Mouse (Mus musculus) kidney, postnatal 0 days (tissue): Measurements from ENCODE around the gene Mgl2. TPM values are rescaled to one million over a fixed set of nuclear protein-coding genes. Genes with fewer than 3 reads are reported as not detected.

Experiments
- ATAC-seq: fragments of 200-750 bp; cut with Nextera tagmentation; replicated peaks from 2 replicates; pipeline ENCODE4 v1.8.0; 2017; ENCODE audit warnings: low read depth, moderate number of reproducible peaks, moderate TSS enrichment, moderate library complexity; ENCODE audit not compliant: low FRiP score
- DNase-seq: peaks from one replicate; pipeline ENCODE4 v3.0.0-alpha.2; 2016; ENCODE audit warnings: low spot score
- H3K27ac ChIP-seq: fragments of 300-500 bp; sonication (generic); 2 replicates; pipeline ENCODE4 v1.5.1; 2014; ENCODE audit warnings: mild to moderate bottlenecking
- H3K27me3 ChIP-seq: fragments of 300-500 bp; sonication (generic); 2 replicates; pipeline ENCODE4 v1.6.1; 2014; ENCODE audit warnings: low read length, mixed read lengths; ENCODE audit not compliant: insufficient read depth
- H3K36me3 ChIP-seq: fragments of 300-500 bp; sonication (generic); 2 replicates; pipeline ENCODE4 v1.6.1; 2014; ENCODE audit warnings: low read length, mixed read lengths; ENCODE audit not compliant: insufficient read depth
- H3K4me1 ChIP-seq: fragments of 300-500 bp; sonication (generic); replicated peaks from 2 replicates; pipeline ENCODE4 v1.6.1; 2014; ENCODE audit warnings: antibody characterized with exemption, low read length, mixed read lengths; ENCODE audit not compliant: insufficient read depth
- H3K4me2 ChIP-seq: fragments of 300-500 bp; sonication (generic); 2 replicates; pipeline ENCODE4 v1.6.1; 2014; ENCODE audit warnings: mild to moderate bottlenecking, low read length, moderate library complexity, mixed read lengths
- H3K4me3 ChIP-seq: fragments of 300-500 bp; sonication (generic); replicated peaks from 2 replicates; pipeline ENCODE4 v1.5.1; 2014; ENCODE audit warnings: low read depth, low read length
- H3K9ac ChIP-seq: fragments of 300-500 bp; sonication (generic); 2 replicates; pipeline ENCODE4 v1.6.1; 2014; ENCODE audit warnings: low read depth, low read length
- H3K9me3 ChIP-seq: fragments of 300-500 bp; sonication (generic); replicated peaks from 2 replicates; pipeline ENCODE4 v1.6.1; 2016; ENCODE audit warnings: low read length, inconsistent platforms, mixed read lengths
- CTCF ChIP-seq: IDR thresholded peaks from 2 replicates; pipeline ENCODE4 v1.5.1; 2016; ENCODE audit warnings: antibody characterized with exemption, low read depth, mild to moderate bottlenecking, moderate library complexity
- WGBS: fragments of 180-500 bp; shearing (Covaris S2); extraction: QIAGEN DNeasy Blood & Tissue Kit; methylation state at CpG from one replicate; pipeline ENCODE4 v1.1.7; 2014; 5-methylcytosine and 5-hydroxymethylcytosine counted together
- polyA plus RNA-seq: library from polyadenylated mRNA; unstranded; fragments of >200 nt; fragmentation: Nextera tagmentation; extraction: Ambion mirVana; gene quantifications from 2 replicates; pipeline ENCODE4 v1.2.1, GENCODE M21; 2015

The Mgl2 gene
- 0.37 and 0.47 TPM in 2 replicates for polyA plus RNA-seq

DNA sequence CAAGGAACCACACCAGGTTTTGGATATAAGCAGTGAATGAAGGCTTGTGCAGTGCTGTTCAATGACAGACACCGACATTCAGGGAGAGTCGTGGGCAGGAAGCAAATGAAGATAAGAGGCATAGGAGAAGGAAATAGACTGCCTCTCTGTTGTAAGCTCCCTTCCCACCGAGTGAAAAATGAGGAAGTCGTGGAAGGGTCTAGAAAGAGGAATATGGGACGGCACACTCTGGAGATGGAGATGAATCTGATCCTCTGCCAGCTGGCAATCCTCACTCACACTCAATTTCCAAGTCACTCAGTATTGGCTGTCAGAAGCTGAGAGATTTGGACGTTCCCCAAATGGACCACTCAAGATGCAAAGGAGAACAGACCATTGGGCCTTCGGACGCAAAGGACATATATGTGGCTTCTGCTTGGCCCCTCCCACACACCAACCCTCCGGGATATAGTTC, at the start of gene Mgl2:
TSS of gene Mgl2 (plus strand) at position 404 of the 454 bp plus-strand sequence.
- DNase-seq = no peak
- Histone ChIP-seq H3K4me1 (no peaks in the 10 kb centered on the region), H3K4me2 (no peak within 1 kb of the TSS), H3K36me3 (no peaks in the 10 kb centered on the region), H3K27ac (no peak within 1 kb of the TSS), H3K4me3 (no peak within 1 kb of the TSS), H3K9me3 (no peaks in the 10 kb centered on the region), H3K27me3 (no peaks in the 10 kb centered on the region), H3K9ac (no peak within 1 kb of the TSS)
- TF ChIP-seq CTCF = no peak
- ATAC-seq = no peak
- WGBS = 74% methylated on average over 9 of the region's 9 CpGs

DNA sequence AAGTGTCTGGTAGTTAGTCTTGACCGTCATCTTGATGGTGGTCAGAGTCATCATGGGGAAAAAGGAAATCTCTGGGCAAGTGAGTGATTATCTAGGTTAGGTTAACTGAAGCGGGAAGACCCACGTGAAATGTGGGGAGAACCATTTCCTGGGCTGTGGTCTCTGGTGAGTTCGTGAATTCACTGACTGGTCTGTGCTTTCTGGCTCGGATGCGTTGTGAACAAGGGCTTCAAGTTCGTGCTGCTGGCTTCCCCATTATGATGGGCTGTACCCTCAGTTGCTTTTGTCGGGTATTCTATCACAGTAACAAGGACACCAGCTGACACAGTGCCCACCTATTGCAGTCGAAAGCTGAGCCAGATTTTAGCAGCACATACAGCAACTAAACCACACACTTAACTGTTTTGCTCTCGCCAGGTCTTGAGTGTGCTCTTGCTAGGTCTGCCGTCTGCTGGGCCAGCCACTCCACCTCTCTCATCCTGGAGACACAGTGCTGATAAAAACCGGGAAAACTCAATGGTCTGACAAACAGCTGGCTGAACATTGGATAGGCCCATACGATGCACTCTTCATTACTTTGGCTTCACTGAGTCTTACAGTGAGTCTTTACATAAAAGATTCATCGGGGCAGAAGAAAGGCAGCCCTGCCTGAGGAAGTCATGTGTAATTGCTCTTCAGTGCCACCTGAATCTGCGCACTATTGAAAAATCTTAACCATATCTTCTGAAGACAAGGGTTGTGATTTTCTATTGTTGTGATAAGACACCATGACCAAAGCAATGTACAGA, 49.1 kb upstream of the Mgl2 start:
- Histone ChIP-seq H3K9ac (no peak overlapping the region), H3K36me3 (no peaks in the 10 kb centered on the region), H3K27me3 (no peaks in the 10 kb centered on the region), H3K4me1 (no peaks in the 10 kb centered on the region), H3K4me3 (no peak overlapping the region), H3K27ac (no peak overlapping the region), H3K4me2 (no peak overlapping the region), H3K9me3 (no peaks in the 10 kb centered on the region)
- DNase-seq (no peak), ATAC-seq (no peak)
- no peak for TF ChIP-seq CTCF
- whole genome bisulfite sequencing = 83% methylated on average over 15 of the region's 15 CpGs

DNA sequence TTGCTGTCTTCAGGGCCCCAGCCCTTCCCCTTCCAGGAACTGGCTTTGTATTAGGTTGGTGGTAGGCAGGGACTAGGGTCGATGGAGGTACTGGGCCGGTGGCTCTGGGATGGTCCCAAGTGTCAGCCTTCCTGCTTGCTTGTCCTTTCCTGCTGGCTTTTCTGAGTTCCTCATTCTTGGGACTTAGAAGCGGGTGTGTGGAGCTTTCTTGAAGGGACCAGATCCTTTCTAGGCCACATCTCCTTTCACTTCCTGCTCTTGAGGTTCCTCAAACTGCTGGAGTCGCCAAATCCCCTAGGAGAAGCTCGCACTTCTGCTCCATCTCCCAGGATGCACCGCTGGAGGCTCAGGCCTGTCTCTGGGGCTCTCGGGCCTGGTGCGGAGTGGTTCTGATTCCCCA, 45.6 kb upstream of the Mgl2 start:
- H3K4me3 ChIP-seq = no peak overlapping the region
- H3K4me2 ChIP-seq = no peak overlapping the region
- H3K9me3 ChIP-seq = no peaks in the 10 kb centered on the region
- no peak overlapping the region for H3K9ac ChIP-seq
- WGBS = 85% methylated on average over 8 of the region's 8 CpGs
- H3K4me1 ChIP-seq = no peaks in the 10 kb centered on the region
- ATAC-seq (no peak), DNase-seq (no peak)
- TF ChIP-seq CTCF = no peak
- no peaks in the 10 kb centered on the region for H3K36me3 ChIP-seq
- H3K27ac ChIP-seq = no peak overlapping the region
- no peaks in the 10 kb centered on the region for H3K27me3 ChIP-seq

DNA sequence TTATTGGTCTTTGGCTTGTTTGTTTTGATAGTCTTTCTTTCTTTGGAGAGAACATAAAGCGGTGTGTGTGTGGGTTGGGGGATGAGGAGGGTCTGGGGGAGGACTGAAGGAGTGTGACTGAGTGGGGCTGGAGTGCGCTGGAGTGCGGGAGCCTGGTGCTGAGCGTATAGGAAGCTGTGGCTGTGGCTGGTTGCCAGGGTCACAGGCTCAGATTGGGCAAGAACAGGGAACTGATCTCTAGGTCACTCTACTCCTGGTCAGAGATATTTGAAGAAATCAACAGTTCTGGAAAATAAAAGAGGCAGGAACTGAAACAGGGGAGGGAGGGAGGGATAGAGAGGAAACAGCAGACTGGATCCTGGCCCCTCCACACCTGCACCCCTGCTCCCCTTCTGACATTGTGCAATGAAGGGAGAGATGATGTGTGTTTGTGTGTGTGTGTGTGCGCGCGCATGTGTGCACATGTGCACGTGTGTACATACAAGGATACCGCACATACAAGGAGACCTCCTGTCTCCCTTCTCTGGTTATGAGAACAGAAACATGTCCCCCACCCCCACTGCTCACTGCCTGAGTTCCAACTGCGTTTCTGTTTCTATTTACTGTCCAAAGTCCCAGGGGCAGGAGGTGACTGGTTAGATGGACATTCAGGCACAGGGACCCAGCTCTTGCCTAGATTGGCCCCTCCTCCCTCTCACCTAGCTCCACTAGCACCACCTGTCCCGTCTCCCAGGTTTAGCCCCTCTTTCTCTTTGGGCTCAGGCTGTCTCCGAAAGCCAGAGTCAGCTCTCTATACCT, 37.9 kb upstream of the Mgl2 start, which contains the start of gene Asgr2:
TSS of gene Asgr2 (plus strand) at position 659 of the 798 bp plus-strand sequence.
- Histone ChIP-seq H3K4me2 (no peak within 1 kb of the TSS), H3K9ac (no peak within 1 kb of the TSS), H3K27me3 (no peaks in the 10 kb centered on the region), H3K9me3 (no peaks in the 10 kb centered on the region), H3K4me3 (no peak within 1 kb of the TSS), H3K36me3 (no peaks in the 10 kb centered on the region), H3K4me1 (no peaks in the 10 kb centered on the region), H3K27ac (no peak within 1 kb of the TSS)
- no peak for TF ChIP-seq CTCF
- ATAC-seq (no peak), DNase-seq (peak; percentile 39)
- WGBS = 58% methylated on average over 12 of the region's 12 CpGs

DNA sequence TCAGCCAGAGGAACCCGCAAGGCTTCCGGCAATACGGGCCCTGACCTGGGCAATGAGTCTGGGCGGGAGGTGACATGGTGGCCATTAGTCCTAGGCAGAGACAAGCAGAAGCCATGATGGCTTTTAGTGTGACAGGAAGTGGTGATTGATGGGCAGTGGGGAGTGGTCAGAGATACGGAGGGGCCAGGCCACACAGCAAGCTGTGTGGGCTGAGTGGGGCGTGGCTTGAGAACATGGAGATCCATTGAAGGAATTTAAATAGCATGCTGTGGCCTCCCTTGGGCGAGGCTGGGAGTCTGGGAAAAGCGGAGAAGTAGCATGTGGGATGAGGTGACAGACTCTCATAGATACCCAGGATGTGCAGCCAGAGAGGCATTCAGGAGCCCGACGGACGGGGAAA, 32.7 kb upstream of the Mgl2 start:
- Histone ChIP-seq H3K9ac (no peak overlapping the region), H3K4me3 (no peak overlapping the region), H3K36me3 (no peaks in the 10 kb centered on the region), H3K9me3 (no peaks in the 10 kb centered on the region), H3K27me3 (no peaks in the 10 kb centered on the region), H3K4me2 (no peak overlapping the region), H3K4me1 (no peaks in the 10 kb centered on the region), H3K27ac (no peak overlapping the region)
- DNase-seq (no peak), ATAC-seq (no peak)
- WGBS = 67% methylated on average over 11 of the region's 11 CpGs
- no peak for TF ChIP-seq CTCF

DNA sequence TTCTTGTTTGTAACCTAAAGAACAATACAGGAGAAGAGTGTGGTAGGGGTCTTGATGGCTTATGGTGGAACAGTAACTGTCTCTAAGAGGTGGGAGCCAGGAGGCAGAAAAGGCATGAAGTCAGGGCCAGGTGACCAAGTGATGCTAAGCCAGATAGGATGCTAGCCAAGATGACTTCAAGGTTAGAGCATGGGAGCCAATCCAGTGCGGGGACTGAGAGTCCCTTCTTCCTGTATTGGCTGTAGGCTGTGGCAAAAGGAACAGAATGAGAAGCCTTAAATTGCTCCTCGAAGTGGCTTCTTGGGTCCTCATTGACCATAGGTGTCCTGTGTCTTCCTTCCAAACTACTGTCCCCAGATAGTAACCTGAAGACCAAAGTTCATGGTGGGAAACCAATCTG, 31.0 kb upstream of the Mgl2 start:
- ATAC-seq (no peak), DNase-seq (no peak)
- no peak overlapping the region for H3K9ac ChIP-seq
- H3K27me3 ChIP-seq = no peaks in the 10 kb centered on the region
- no peak overlapping the region for H3K27ac ChIP-seq
- no peak overlapping the region for H3K4me3 ChIP-seq
- 86% methylated on average over 2 of the region's 2 CpGs for WGBS
- H3K9me3 ChIP-seq = no peaks in the 10 kb centered on the region
- H3K36me3 ChIP-seq = no peaks in the 10 kb centered on the region
- H3K4me1 ChIP-seq = no peaks in the 10 kb centered on the region
- TF ChIP-seq CTCF = no peak
- no peak overlapping the region for H3K4me2 ChIP-seq
